In genomic region chr9:50727171-50727924, GRCm38 (mm10) we compare ENCODE assay signal across 8 mouse cellular contexts. TPM values are rescaled to one million over a fixed set of nuclear protein-coding genes. Genes with fewer than 3 reads are reported as not detected.
DNase-seq lines count a peak whose midpoint lies in the region; ATAC-seq and TF ChIP-seq lines count a peak whose summit lies in the region.

No protein-coding gene starts in this region.

- H3K4me3 ChIP-seq in C2C12 (ENCODE audit: insufficient read depth, poor library complexity, severe bottlenecking) = peak overlapping the region; percentile 32
- peak overlapping the region; percentile 54 for H3K4me3 ChIP-seq in heart, postnatal 0 days (ENCODE audit: low read depth, low read length)
- peak overlapping the region; percentile 50 for H3K4me3 ChIP-seq in limb, embryonic 14.5 days (replicated peaks; ENCODE audit: low read length)

- peak; percentile 52 for DNase-seq in embryo, embryonic 10 days (ENCODE audit: low spot score)
- no peak for DNase-seq in embryo, embryonic 9.5 days (ENCODE audit: extremely low spot score)
- peak; percentile 72 to 73 for DNase-seq in cerebellum, postnatal 25 days
- DNase-seq in heart, postnatal 0 days (ENCODE audit: low spot score) = peak; percentile 54
- DNase-seq in limb, embryonic 14.5 days (ENCODE audit: low spot score) = peak; percentile 54
- DNase-seq in right cerebral cortex, postnatal 10 days (ENCODE audit: low spot score in 2 of 2) = peak; percentile 66 to 71

- peaks cover 30% of the 10 kb centered on the region for H3K4me1 ChIP-seq in heart, postnatal 0 days (ENCODE audit: control insufficient read depth, insufficient read depth)
- peaks cover 32% of the 10 kb centered on the region for H3K4me1 ChIP-seq in limb, embryonic 14.5 days (ENCODE audit: control insufficient read depth, insufficient read depth, low read length)

- ATAC-seq in heart, postnatal 0 days (ENCODE audit: insufficient read depth, low read depth) = peak; percentile 12; the same call in 1 of the 2 replicates
- peak; percentile 12 for ATAC-seq in limb, embryonic 14.5 days (ENCODE audit: low FRiP score, low read depth)
- no peak for ATAC-seq in megakaryocyte-erythroid progenitor cell, adult 5-6 weeks (replicated peaks; ENCODE audit: low FRiP score, low TSS enrichment, poor library complexity, severe bottlenecking)

- H3K36me3 ChIP-seq in C2C12 (ENCODE audit: control insufficient read depth, insufficient read depth) = no peaks in the 10 kb centered on the region
- H3K36me3 ChIP-seq in heart, postnatal 0 days (replicated peaks; ENCODE audit: control insufficient read depth, insufficient read depth, low read length) = no peaks in the 10 kb centered on the region
- no peaks in the 10 kb centered on the region for H3K36me3 ChIP-seq in limb, embryonic 14.5 days (ENCODE audit: control insufficient read depth, insufficient read depth, low read length)

- peak overlapping the region; percentile 81 for H3K4me2 ChIP-seq in heart, postnatal 0 days (ENCODE audit: low read depth, low read length)
- H3K4me2 ChIP-seq in limb, embryonic 14.5 days (replicated peaks; ENCODE audit: low read depth, low read length, severe bottlenecking) = peak overlapping the region; percentile 71

- TF ChIP-seq POLR2A in limb, embryonic 14.5 days (IDR thresholded peaks at IDR 0.05; ENCODE audit: borderline replicate concordance, extremely low read depth, insufficient read depth, insufficient read length) = no peak; the same call in 1 of the 2 replicates

- 2% methylated on average over 30 of the region's 30 CpGs for WGBS in heart, postnatal 0 days
- WGBS in limb, embryonic 14.5 days = 4% methylated on average over 29 of the region's 30 CpGs

- peak overlapping the region; percentile 76 for H3K27ac ChIP-seq in heart, postnatal 0 days (ENCODE audit: low read depth)
- peak overlapping the region; percentile 70 for H3K27ac ChIP-seq in limb, embryonic 14.5 days (replicated peaks; ENCODE audit: low read depth, low read length)

- no peaks in the 10 kb centered on the region for H3K79me3 ChIP-seq in C2C12 (ENCODE audit: low read depth)

- H3K9ac ChIP-seq in heart, postnatal 0 days (replicated peaks; ENCODE audit: low read depth, low read length) = peak overlapping the region; percentile 58
- H3K9ac ChIP-seq in limb, embryonic 14.5 days (ENCODE audit: low read depth, low read length, severe bottlenecking) = peak overlapping the region; percentile 61

- H3ac ChIP-seq in C2C12 (ENCODE audit: control insufficient read depth, insufficient read length, low read depth) = peak overlapping the region; percentile 63

- no peaks in the 10 kb centered on the region for H3K9me3 ChIP-seq in heart, postnatal 0 days (replicated peaks; ENCODE audit: control insufficient read depth, low read length)
- H3K9me3 ChIP-seq in limb, embryonic 14.5 days (ENCODE audit: control insufficient read depth, low read length) = no peaks in the 10 kb centered on the region

- no peak for TF ChIP-seq CTCF in C2C12 (IDR thresholded peaks at IDR 0.05; ENCODE audit: control insufficient read depth, insufficient read depth, insufficient read length)
- no peak for TF ChIP-seq CTCF in heart, postnatal 0 days (IDR thresholded peaks at IDR 0.05; ENCODE audit: low read depth)

- H3K27me3 ChIP-seq in C2C12 (ENCODE audit: control insufficient read depth, insufficient read depth, insufficient read length) = no peaks in the 10 kb centered on the region
- H3K27me3 ChIP-seq in heart, postnatal 0 days (ENCODE audit: control insufficient read depth, insufficient read depth, low read length) = no peaks in the 10 kb centered on the region
- no peaks in the 10 kb centered on the region for H3K27me3 ChIP-seq in limb, embryonic 14.5 days (ENCODE audit: control insufficient read depth, insufficient read depth, low read length)

- no peaks in the 10 kb centered on the region for H3K79me2 ChIP-seq in C2C12 (ENCODE audit: control insufficient read depth, insufficient read depth)

- TF ChIP-seq EP300 in heart, postnatal 0 days (IDR thresholded peaks at IDR 0.05; ENCODE audit: low read depth) = no peak

TF ChIP-seq in C2C12, 6 proteins besides CTCF, POLR2A, EP300 and RAD21:
- peak; percentile 46 for TF ChIP-seq MYOD1 (IDR thresholded peaks at IDR 0.05; ENCODE audit: control insufficient read depth, insufficient read length, low read depth)
- TF ChIP-seq CEBPB (IDR thresholded peaks at IDR 0.05; ENCODE audit: low read depth) = no peak
- TF ChIP-seq MAX (IDR thresholded peaks at IDR 0.05) = no peak
- TF ChIP-seq FOSL1 (IDR thresholded peaks at IDR 0.05; ENCODE audit: insufficient read depth, low read length, poor library complexity, severe bottlenecking) = no peak
- TF ChIP-seq MYOG (IDR thresholded peaks at IDR 0.05; ENCODE audit: control insufficient read depth, extremely low read depth, insufficient read length) = no peak
- no peak for TF ChIP-seq USF1 (IDR thresholded peaks at IDR 0.05; ENCODE audit: low read depth)

RNA-seq across cellular contexts. Expression of gene Dixdc1, which starts 12.0 kb away (rescaled TPM):
- polyA plus RNA-seq in C2C12 (2012; fragmentation: generic; extraction: Trizol) = 1.2 TPM
- total RNA-seq in heart, postnatal 0 days (2014; rRNA removed; ENCODE audit: low replicate concordance) = 7.7 and 19.8 TPM in 2 replicates
- polyA plus RNA-seq in heart, postnatal 0 days (2015; fragmentation: Nextera tagmentation; extraction: Ambion mirVana) = 6.9 and 7.1 TPM in 2 replicates
- polyA plus RNA-seq in limb, embryonic 14.5 days (2012; rRNA removed) = 16.4 and 17.5 TPM in 2 replicates
- 16.1 and 18.9 TPM in 2 replicates for polyA plus RNA-seq in limb, embryonic 14.5 days (2014; fragmentation: Nextera tagmentation; extraction: Ambion mirVana)
- not detected in 2 replicates for total RNA-seq in megakaryocyte-erythroid progenitor cell, adult 5-6 weeks (2014; fragmentation: Nextera tagmentation)
- total RNA-seq in megakaryocyte-erythroid progenitor cell, adult 5-6 weeks (2017) = not detected in 2 replicates

RNA-seq across cellular contexts. Expression of gene 2310030G06Rik, which starts 19.0 kb away (rescaled TPM):
- 1.3 TPM for polyA plus RNA-seq in C2C12 (2012; fragmentation: generic; extraction: Trizol)
- total RNA-seq in heart, postnatal 0 days (2014; rRNA removed; ENCODE audit: low replicate concordance) = 3.6 and 4.8 TPM in 2 replicates
- polyA plus RNA-seq in heart, postnatal 0 days (2015; fragmentation: Nextera tagmentation; extraction: Ambion mirVana) = 10.6 and 11.0 TPM in 2 replicates
- 3.8 and 4.9 TPM in 2 replicates for polyA plus RNA-seq in limb, embryonic 14.5 days (2012; rRNA removed)
- polyA plus RNA-seq in limb, embryonic 14.5 days (2014; fragmentation: Nextera tagmentation; extraction: Ambion mirVana) = 5.2 and 5.4 TPM in 2 replicates
- not detected in 2 replicates for total RNA-seq in megakaryocyte-erythroid progenitor cell, adult 5-6 weeks (2014; fragmentation: Nextera tagmentation)
- not detected in 2 replicates for total RNA-seq in megakaryocyte-erythroid progenitor cell, adult 5-6 weeks (2017)

RNA-seq across cellular contexts. Expression of gene Cryab, which starts 23.8 kb away (rescaled TPM):
- polyA plus RNA-seq in C2C12 (2012; fragmentation: generic; extraction: Trizol) = 224 TPM
- total RNA-seq in heart, postnatal 0 days (2014; rRNA removed; ENCODE audit: low replicate concordance) = 758 and 766 TPM in 2 replicates
- polyA plus RNA-seq in heart, postnatal 0 days (2015; fragmentation: Nextera tagmentation; extraction: Ambion mirVana) = 1,736 and 1,781 TPM in 2 replicates
- polyA plus RNA-seq in limb, embryonic 14.5 days (2012; rRNA removed) = 78.2 and 80.7 TPM in 2 replicates
- polyA plus RNA-seq in limb, embryonic 14.5 days (2014; fragmentation: Nextera tagmentation; extraction: Ambion mirVana) = 87.2 and 117 TPM in 2 replicates
- not detected in 2 replicates for total RNA-seq in megakaryocyte-erythroid progenitor cell, adult 5-6 weeks (2014; fragmentation: Nextera tagmentation)
- total RNA-seq in megakaryocyte-erythroid progenitor cell, adult 5-6 weeks (2017) = not detected in 2 replicates

RNA-seq across cellular contexts. Expression of gene Hspb2, which starts 24.8 kb away (rescaled TPM):
- polyA plus RNA-seq in C2C12 (2012; fragmentation: generic; extraction: Trizol) = 36.4 TPM
- total RNA-seq in heart, postnatal 0 days (2014; rRNA removed; ENCODE audit: low replicate concordance) = 241 and 266 TPM in 2 replicates
- polyA plus RNA-seq in heart, postnatal 0 days (2015; fragmentation: Nextera tagmentation; extraction: Ambion mirVana) = 309 and 313 TPM in 2 replicates
- 53.0 and 61.6 TPM in 2 replicates for polyA plus RNA-seq in limb, embryonic 14.5 days (2012; rRNA removed)
- 47.8 and 78.7 TPM in 2 replicates for polyA plus RNA-seq in limb, embryonic 14.5 days (2014; fragmentation: Nextera tagmentation; extraction: Ambion mirVana)
- total RNA-seq in megakaryocyte-erythroid progenitor cell, adult 5-6 weeks (2014; fragmentation: Nextera tagmentation) = not detected in 2 replicates
- total RNA-seq in megakaryocyte-erythroid progenitor cell, adult 5-6 weeks (2017) = not detected in 2 replicates

RNA-seq across cellular contexts. Expression of gene Fdxacb1, which starts 40.7 kb away (rescaled TPM):
- 4.4 TPM for polyA plus RNA-seq in C2C12 (2012; fragmentation: generic; extraction: Trizol)
- 7.4 and 10.0 TPM in 2 replicates for total RNA-seq in heart, postnatal 0 days (2014; rRNA removed; ENCODE audit: low replicate concordance)
- 7.9 and 8.1 TPM in 2 replicates for polyA plus RNA-seq in heart, postnatal 0 days (2015; fragmentation: Nextera tagmentation; extraction: Ambion mirVana)
- 7.4 and 7.7 TPM in 2 replicates for polyA plus RNA-seq in limb, embryonic 14.5 days (2012; rRNA removed)
- 10.6 and 10.8 TPM in 2 replicates for polyA plus RNA-seq in limb, embryonic 14.5 days (2014; fragmentation: Nextera tagmentation; extraction: Ambion mirVana)
- total RNA-seq in megakaryocyte-erythroid progenitor cell, adult 5-6 weeks (2014; fragmentation: Nextera tagmentation) = 12.7 and 21.0 TPM in 2 replicates
- 10.5 and 10.8 TPM in 2 replicates for total RNA-seq in megakaryocyte-erythroid progenitor cell, adult 5-6 weeks (2017)
